In the genomic region with DNA sequence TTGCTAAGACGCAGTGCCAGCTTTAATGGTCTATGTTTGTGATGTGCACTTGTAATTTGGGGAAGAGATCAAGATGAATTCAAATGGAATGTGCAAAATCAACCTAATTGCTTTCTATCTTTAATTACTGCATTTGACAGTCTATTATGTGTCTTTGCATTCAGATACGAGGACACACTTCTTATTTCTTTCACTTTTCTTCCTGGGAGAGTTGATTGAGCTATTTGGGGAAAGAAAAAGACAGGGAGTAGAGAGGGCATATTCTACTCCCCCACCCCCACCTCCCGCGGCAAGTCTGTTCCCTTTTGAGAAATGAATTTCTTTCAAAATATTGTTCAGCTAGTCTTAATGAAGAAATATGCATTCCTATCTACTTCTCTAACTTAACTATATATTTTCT, we compare ENCODE assay signal across 26 mouse cellular contexts.
"Had no signal": no experiment of that assay in that cellular context is flagged by ENCODE, and none has a peak within 500 bp of the region (broad histone marks: within the 10 kb centered on the region; RNA-seq: fewer than 3 reads in every experiment).

No protein-coding gene starts in this region.

- ATAC-seq: hindbrain, postnatal 0 days; intestine, embryonic 16.5 days; liver, embryonic 12.5 days had no signal

- H3K9me3 ChIP-seq: heart, embryonic 13.5 days; heart, embryonic 15.5 days; hindbrain, embryonic 13.5 days; hindbrain, embryonic 15.5 days; kidney, embryonic 15.5 days; limb, embryonic 13.5 days; limb, embryonic 15.5 days; liver, embryonic 12.5 days had no signal

- H3K9ac ChIP-seq: heart, embryonic 13.5 days; heart, embryonic 15.5 days; hindbrain, embryonic 13.5 days; hindbrain, embryonic 15.5 days; kidney, embryonic 15.5 days; limb, embryonic 13.5 days; limb, embryonic 15.5 days; liver, embryonic 12.5 days; liver, embryonic 14.5 days had no signal

- H3K4me3 ChIP-seq: heart, adult 2 months; heart, embryonic 13.5 days; heart, embryonic 15.5 days; hindbrain, embryonic 13.5 days; hindbrain, embryonic 15.5 days; kidney, embryonic 15.5 days; limb, embryonic 13.5 days; limb, embryonic 15.5 days; liver, embryonic 12.5 days had no signal

- H3K27me3 ChIP-seq: heart, embryonic 13.5 days; heart, embryonic 15.5 days; hindbrain, embryonic 13.5 days; hindbrain, embryonic 15.5 days; kidney, embryonic 15.5 days; limb, embryonic 13.5 days; limb, embryonic 15.5 days; liver, embryonic 12.5 days had no signal

- DNase-seq: gastrocnemius, postnatal 14 days; gastrocnemius, postnatal 36 days; heart, adult 11 months; heart, adult 2 months; heart, postnatal 14 days; heart, postnatal 36 days; kidney, adult 11 months; kidney, adult 2 months; kidney, adult 9 months; kidney, postnatal 14 days; kidney, postnatal 36 days; layer of hippocampus, postnatal 36 days; left cerebral cortex, postnatal 4 days had no signal

- H3K4me1 ChIP-seq: heart, embryonic 13.5 days; heart, embryonic 15.5 days; hindbrain, embryonic 13.5 days; hindbrain, embryonic 15.5 days; kidney, embryonic 15.5 days; liver, embryonic 12.5 days had no signal

- H3K27ac ChIP-seq: heart, adult 2 months; heart, embryonic 13.5 days; heart, embryonic 15.5 days; hindbrain, embryonic 13.5 days; hindbrain, embryonic 15.5 days; hindbrain, postnatal 0 days; kidney, embryonic 15.5 days; kidney, postnatal 0 days; limb, embryonic 13.5 days; liver, embryonic 12.5 days; liver, embryonic 14.5 days had no signal

- H3K4me2 ChIP-seq: heart, embryonic 11.5 days; heart, embryonic 13.5 days; heart, embryonic 15.5 days; hindbrain, embryonic 13.5 days; hindbrain, embryonic 15.5 days; kidney, embryonic 15.5 days; limb, embryonic 13.5 days; limb, embryonic 15.5 days; liver, embryonic 12.5 days had no signal

- H3K36me3 ChIP-seq: heart, embryonic 13.5 days; heart, embryonic 15.5 days; hindbrain, embryonic 13.5 days; hindbrain, embryonic 15.5 days; kidney, embryonic 15.5 days; limb, embryonic 13.5 days; limb, embryonic 15.5 days; liver, embryonic 12.5 days had no signal
